Mouse (Mus musculus) G1E-ER4 (cell line): ENCODE measurements around the gene Eif2ak3. TPM values are rescaled to one million over a fixed set of nuclear protein-coding genes. Genes with fewer than 3 reads are reported as not detected.

Source experiments
- GATA1 ChIP-seq: IDR thresholded peaks from one replicate; pipeline ENCODE4 v1.8.0; 2012; ENCODE audit warnings: low read length, inconsistent platforms
- polyA plus RNA-seq: library from polyadenylated mRNA; stranded (reverse); fragments of >175 nt; gene quantifications from 2 replicates; pipeline ENCODE4 v1.2.3, GENCODE M21; 2012

The Eif2ak3 gene
- polyA plus RNA-seq, 1 experiment, result 3.4 TPM

GRCm38 (mm10) chr6:70866761-70867160, 22.4 kb downstream of the Eif2ak3 start:
- no peak for TF ChIP-seq GATA1

- no peak for TF ChIP-seq GATA1
Measured at GRCm38 (mm10) chr6:70867297-70867696, 23.0 kb downstream of the Eif2ak3 start.

- no peak for TF ChIP-seq GATA1
Measured at GRCm38 (mm10) chr6:70871511-70871980, 27.2 kb downstream of the Eif2ak3 start.

GRCm38 (mm10) chr6:70872128-70872527, 27.8 kb downstream of the Eif2ak3 start:
- no peak for TF ChIP-seq GATA1

- TF ChIP-seq GATA1, result no peak
Measured at GRCm38 (mm10) chr6:70872570-70872969, 28.3 kb downstream of the Eif2ak3 start.

GRCm38 (mm10) chr6:70874035-70874775, 29.9 kb downstream of the Eif2ak3 start:
- TF ChIP-seq GATA1, result no peak

GRCm38 (mm10) chr6:70875017-70875416, 30.7 kb downstream of the Eif2ak3 start:
- no peak for TF ChIP-seq GATA1

GRCm38 (mm10) chr6:70880714-70881304, 36.5 kb downstream of the Eif2ak3 start:
- TF ChIP-seq GATA1, result no peak

GRCm38 (mm10) chr6:70887993-70888392, 43.7 kb downstream of the Eif2ak3 start:
- no peak for TF ChIP-seq GATA1

GRCm38 (mm10) chr6:70898166-70898565, 53.9 kb downstream of the Eif2ak3 start:
- TF ChIP-seq GATA1, result no peak

- TF ChIP-seq GATA1, result no peak
Measured at GRCm38 (mm10) chr6:70899594-70900003, 55.3 kb downstream of the Eif2ak3 start.

GRCm38 (mm10) chr6:70903689-70904088, 59.4 kb downstream of the Eif2ak3 start:
- no peak for TF ChIP-seq GATA1

GRCm38 (mm10) chr6:70909572-70909971, 65.3 kb downstream of the Eif2ak3 start:
- TF ChIP-seq GATA1, result no peak

GRCm38 (mm10) chr6:70910285-70910684, 66.0 kb downstream of the Eif2ak3 start:
- no peak for TF ChIP-seq GATA1

- TF ChIP-seq GATA1, result no peak
Measured at GRCm38 (mm10) chr6:70911668-70912395, 67.5 kb downstream of the Eif2ak3 start.

GRCm38 (mm10) chr6:70912396-70912765, 68.1 kb downstream of the Eif2ak3 start:
- no peak for TF ChIP-seq GATA1

GRCm38 (mm10) chr6:70918827-70919226, 74.5 kb downstream of the Eif2ak3 start, which contains the start of gene Tex37:
TSS of gene Tex37 (minus strand) at chr6:70918927.
- TF ChIP-seq GATA1, result no peak
